Mouse (Mus musculus) embryo, embryonic 10 days (tissue): Measurements from ENCODE around the gene Olfr1094.

Experiments used
- DNase-seq: peaks from one replicate; pipeline ENCODE4 v3.0.0-alpha.2; 2015; ENCODE audit warnings: low spot score

The Olfr1094 gene

GRCm38 (mm10) chr2:86824363-86824762 lies at the start of gene Olfr1094:
Olfr1094 (plus strand) TSS chr2:86824663.
- DNase-seq = no peak

- DNase-seq = no peak
Measured at GRCm38 (mm10) chr2:86782179-86782578, 42.3 kb upstream of the Olfr1094 start, which contains the start of gene Olfr1093. Olfr1093 (plus strand) TSS chr2:86782479.

DNA sequence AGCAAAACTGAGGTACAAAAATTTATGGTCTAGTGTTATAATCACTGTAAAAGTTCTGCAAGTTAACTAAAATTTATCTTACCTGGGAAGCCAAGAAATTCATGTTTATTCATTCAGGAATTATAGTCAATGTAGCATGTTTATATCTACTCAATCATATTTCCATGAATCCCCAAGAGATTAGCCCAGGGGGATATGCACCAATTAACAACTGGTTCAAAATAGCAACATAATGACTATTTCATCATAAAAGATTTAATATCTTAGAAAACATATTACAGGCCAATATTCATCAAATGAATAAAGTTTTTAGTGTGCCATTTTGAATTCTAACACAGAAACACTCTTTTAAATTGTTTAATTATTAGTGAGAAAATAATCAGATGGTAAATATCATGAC lies 14.5 kb upstream of the Olfr1094 start, which contains the start of gene Olfr141:
Gene Olfr141 (minus strand): TSS at position 101 of the 400 bp plus-strand sequence.
- no peak for DNase-seq

GRCm38 (mm10) chr2:86851596-86851995 lies 27.1 kb downstream of the Olfr1094 start, which contains the start of gene Olfr1095:
Olfr1095 (minus strand) TSS chr2:86851696.
- no peak for DNase-seq

DNA sequence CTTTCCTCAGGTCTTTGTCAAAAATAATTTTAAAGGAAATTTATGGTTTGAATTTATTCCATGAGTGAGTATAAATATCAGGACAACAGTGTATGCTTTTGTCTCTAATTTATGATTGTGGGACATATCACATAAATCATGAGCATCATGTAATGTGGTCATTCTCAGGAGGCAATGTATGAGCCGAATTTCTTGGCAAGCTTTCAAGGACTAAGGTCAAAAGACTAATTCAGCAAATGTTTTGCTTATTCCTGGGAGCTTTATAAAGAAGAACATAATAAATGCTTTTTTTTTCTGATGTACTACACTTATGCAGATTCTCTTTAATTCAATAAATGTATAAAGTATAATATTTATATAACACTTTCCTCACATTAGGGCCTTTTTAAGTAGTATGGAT lies 50.2 kb downstream of the Olfr1094 start, which contains the start of gene Gm13723:
Gene Gm13723 (minus strand): TSS at position 101 of the 400 bp plus-strand sequence.
- DNase-seq = no peak
